Mouse (Mus musculus) stomach, embryonic 14.5 days (tissue): Measurements from ENCODE around the gene Rsph3a. TPM values are rescaled to one million over a fixed set of nuclear protein-coding genes. Genes with fewer than 3 reads are reported as not detected.

Experiments
- polyA plus RNA-seq: library from polyadenylated mRNA; unstranded; fragments of >200 nt; fragmentation: Nextera tagmentation; extraction: Ambion mirVana; gene quantifications from 2 replicates; pipeline ENCODE4 v1.2.1, GENCODE M21; 2014

Gene Rsph3a
- polyA plus RNA-seq, 1 experiment from 2014 or later: 58.5 TPM

Other genes starting within 250 kb of the Rsph3a start
- gene Fndc1, start 118.3 kb upstream of the Rsph3a start, polyA plus RNA-seq: 22.4 and 22.5 TPM in 2 replicates
- 0.75 and 1.5 TPM in 2 replicates for gene Tagap, start 19.6 kb upstream of the Rsph3a start, polyA plus RNA-seq
- gene Gm49673, start 202.2 kb downstream of the Rsph3a start, polyA plus RNA-seq: 0.13 TPM in 1 of 2 replicates, not detected in the other
- 30.8 and 35.5 TPM in 2 replicates for gene Rnaset2a, start 202.5 kb downstream of the Rsph3a start, polyA plus RNA-seq
- 41.0 and 41.4 TPM in 2 replicates for gene Fgfr1op, start 219.9 kb downstream of the Rsph3a start, polyA plus RNA-seq